Mouse (Mus musculus) heart, embryonic 13.5 days (tissue): ENCODE data around the gene Ralgds. TPM values are rescaled to one million over a fixed set of nuclear protein-coding genes. Genes with fewer than 3 reads are reported as not detected.

ENCODE experiments used
- ATAC-seq: fragments of 200-750 bp; cut with Nextera tagmentation; 2 replicates; pipeline ENCODE4 v1.8.0; 2017; ENCODE audit warnings: moderate TSS enrichment; ENCODE audit not compliant: insufficient number of reproducible peaks, low FRiP score, low TSS enrichment; ENCODE audit errors: extremely low read depth
- H3K27ac ChIP-seq: fragments of 300-500 bp; sonication (generic); replicated peaks from 2 replicates; pipeline ENCODE4 v1.5.1; 2015; ENCODE audit warnings: moderate library complexity, mild to moderate bottlenecking, inconsistent platforms
- H3K27me3 ChIP-seq: fragments of 300-500 bp; sonication (generic); replicated peaks from 2 replicates; pipeline ENCODE4 v1.6.1; 2015; ENCODE audit warnings: mild to moderate bottlenecking, inconsistent platforms
- H3K36me3 ChIP-seq: fragments of 300-500 bp; sonication (generic); 2 replicates; pipeline ENCODE4 v1.6.1; 2015; ENCODE audit warnings: mild to moderate bottlenecking, inconsistent platforms
- H3K4me1 ChIP-seq: fragments of 300-500 bp; sonication (generic); 2 replicates; pipeline ENCODE4 v1.6.1; 2015; ENCODE audit warnings: inconsistent platforms
- H3K4me2 ChIP-seq: fragments of 300-500 bp; sonication (generic); 2 replicates; pipeline ENCODE4 v1.6.1; 2015; ENCODE audit warnings: inconsistent platforms, mild to moderate bottlenecking, moderate library complexity
- H3K4me3 ChIP-seq: fragments of 300-500 bp; sonication (generic); 2 replicates; pipeline ENCODE4 v1.5.1; 2015; ENCODE audit warnings: moderate library complexity, mild to moderate bottlenecking, inconsistent platforms
- H3K9ac ChIP-seq: fragments of 300-500 bp; sonication (generic); 2 replicates; pipeline ENCODE4 v1.6.1; 2015; ENCODE audit warnings: inconsistent platforms, mild to moderate bottlenecking, moderate library complexity
- H3K9me3 ChIP-seq: fragments of 300-500 bp; sonication (generic); 2 replicates; pipeline ENCODE4 v1.6.1; 2016; ENCODE audit warnings: inconsistent platforms
- WGBS: fragments of 180-500 bp; shearing (Covaris S2); methylation state at CpG from one replicate; pipeline ENCODE4 v1.1.7; 2015; ENCODE audit warnings: mixed read lengths; 5-methylcytosine and 5-hydroxymethylcytosine counted together
- polyA plus RNA-seq: library from polyadenylated mRNA; unstranded; fragments of >200 nt; fragmentation: Nextera tagmentation; extraction: Ambion mirVana; gene quantifications from 2 replicates; pipeline ENCODE4 v1.2.1, GENCODE M21; 2015

Gene Ralgds
- polyA plus RNA-seq, 1 experiment from 2014 or later, result 20.3 TPM

- ATAC-seq, result peak; percentile 79
- H3K9ac ChIP-seq, result peak overlapping the region; percentile 57
Observed at GRCm38 (mm10) chr2:28525219-28525942, 12.5 kb downstream of the Ralgds start.

GRCm38 (mm10) chr2:28525943-28526876 is 13.3 kb downstream of the Ralgds start:
- Histone ChIP-seq H3K9ac (peak overlapping the region; percentile 57), H3K4me1 (peaks cover 57% of the 10 kb centered on the region), H3K27ac (peak overlapping the region; percentile 84), H3K4me3 (no peak overlapping the region), H3K4me2 (peak overlapping the region; percentile 26), H3K9me3 (no peaks in the 10 kb centered on the region), H3K27me3 (no peaks in the 10 kb centered on the region), H3K36me3 (no peaks in the 10 kb centered on the region)
- WGBS, result 44% methylated on average over 12 of the region's 12 CpGs
- no peak for ATAC-seq

More at GRCm38 (mm10) chr2:28525219-28525942, 12.5 kb downstream of the Ralgds start:
- Histone ChIP-seq H3K4me2 (peak overlapping the region; percentile 29), H3K27ac (peak overlapping the region; percentile 84), H3K27me3 (no peaks in the 10 kb centered on the region), H3K4me1 (peaks cover 50% of the 10 kb centered on the region), H3K4me3 (0 out of 2 replicates have a peak overlapping the region, but pooled peaks have one; percentile 10), H3K36me3 (no peaks in the 10 kb centered on the region), H3K9me3 (no peaks in the 10 kb centered on the region)
- 19% methylated on average over 11 of the region's 11 CpGs for WGBS

- Histone ChIP-seq H3K4me2 (no peak overlapping the region), H3K36me3 (no peaks in the 10 kb centered on the region), H3K4me3 (no peak overlapping the region), H3K27me3 (no peaks in the 10 kb centered on the region), H3K4me1 (peaks cover 71% of the 10 kb centered on the region), H3K9me3 (no peaks in the 10 kb centered on the region), H3K27ac (no peak overlapping the region), H3K9ac (no peak overlapping the region; the same call in 1 of the 2 replicates)
- 81% methylated on average over 20 of the region's 20 CpGs for whole genome bisulfite sequencing
- no peak for ATAC-seq
Observed at GRCm38 (mm10) chr2:28527436-28528353, 14.8 kb downstream of the Ralgds start.

- no peak overlapping the region for H3K4me3 ChIP-seq
- H3K36me3 ChIP-seq, result no peaks in the 10 kb centered on the region
- no peak overlapping the region for H3K4me2 ChIP-seq
- ATAC-seq, result no peak
- H3K9me3 ChIP-seq, result no peaks in the 10 kb centered on the region
- H3K4me1 ChIP-seq, result peaks cover 73% of the 10 kb centered on the region
- WGBS, result 80% methylated on average over 7 of the region's 7 CpGs
- no peaks in the 10 kb centered on the region for H3K27me3 ChIP-seq
- no peak overlapping the region for H3K27ac ChIP-seq
- no peak overlapping the region; the same call in 1 of the 2 replicates for H3K9ac ChIP-seq
Observed at GRCm38 (mm10) chr2:28528354-28528730, 15.4 kb downstream of the Ralgds start.

GRCm38 (mm10) chr2:28529856-28530255 is 16.9 kb downstream of the Ralgds start:
- no peak for ATAC-seq
- no peak overlapping the region for H3K9ac ChIP-seq
- H3K9me3 ChIP-seq, result no peaks in the 10 kb centered on the region
- no peak overlapping the region for H3K4me3 ChIP-seq
- H3K27ac ChIP-seq, result no peak overlapping the region; the same call in 1 of the 2 replicates
- no peaks in the 10 kb centered on the region for H3K36me3 ChIP-seq
- H3K27me3 ChIP-seq, result no peaks in the 10 kb centered on the region
- WGBS, result 69% methylated on average over 4 of the region's 4 CpGs
- peaks cover 73% of the 10 kb centered on the region for H3K4me1 ChIP-seq
- H3K4me2 ChIP-seq, result no peak overlapping the region

GRCm38 (mm10) chr2:28530311-28530710 is 17.4 kb downstream of the Ralgds start:
- Histone ChIP-seq H3K9ac (no peak overlapping the region), H3K27me3 (no peaks in the 10 kb centered on the region), H3K4me3 (no peak overlapping the region), H3K27ac (no peak overlapping the region; the same call in 1 of the 2 replicates), H3K4me1 (peaks cover 73% of the 10 kb centered on the region), H3K36me3 (no peaks in the 10 kb centered on the region), H3K9me3 (no peaks in the 10 kb centered on the region), H3K4me2 (no peak overlapping the region)
- no peak for ATAC-seq
- WGBS, result 58% methylated on average over 7 of the region's 7 CpGs

GRCm38 (mm10) chr2:28532938-28533771 is 20.2 kb downstream of the Ralgds start:
- ATAC-seq, result peak; percentile 87

GRCm38 (mm10) chr2:28533901-28534435 is 21.0 kb downstream of the Ralgds start:
- Histone ChIP-seq H3K36me3 (no peaks in the 10 kb centered on the region), H3K9ac (peak overlapping the region; percentile 94), H3K27ac (peak overlapping the region; percentile 87), H3K4me3 (peak overlapping the region; percentile 78), H3K4me1 (peaks cover 87% of the 10 kb centered on the region), H3K9me3 (no peaks in the 10 kb centered on the region), H3K27me3 (no peaks in the 10 kb centered on the region), H3K4me2 (peak overlapping the region; percentile 77)
- WGBS, result 63% methylated on average over 7 of the region's 7 CpGs
- ATAC-seq, result no peak

More at GRCm38 (mm10) chr2:28532938-28533771, 20.2 kb downstream of the Ralgds start:
- H3K4me2 ChIP-seq, result peak overlapping the region; percentile 77
- no peaks in the 10 kb centered on the region for H3K9me3 ChIP-seq
- WGBS, result 3% methylated on average over 49 of the region's 49 CpGs
- H3K9ac ChIP-seq, result peak overlapping the region; percentile 94
- H3K36me3 ChIP-seq, result no peaks in the 10 kb centered on the region
- H3K4me3 ChIP-seq, result peak overlapping the region; percentile 78
- H3K27ac ChIP-seq, result peak overlapping the region; percentile 87
- H3K27me3 ChIP-seq, result no peaks in the 10 kb centered on the region
- peaks cover 79% of the 10 kb centered on the region for H3K4me1 ChIP-seq

- ATAC-seq, result no peak
- Histone ChIP-seq H3K9me3 (no peaks in the 10 kb centered on the region), H3K4me2 (peak overlapping the region; percentile 77), H3K4me3 (peak overlapping the region; percentile 78), H3K27ac (peak overlapping the region; percentile 87), H3K36me3 (no peaks in the 10 kb centered on the region), H3K27me3 (no peaks in the 10 kb centered on the region), H3K4me1 (peaks cover 89% of the 10 kb centered on the region), H3K9ac (peak overlapping the region; percentile 94)
- 32% methylated on average over 11 of the region's 11 CpGs for WGBS
Observed at GRCm38 (mm10) chr2:28534436-28535262, 21.7 kb downstream of the Ralgds start.
